Mouse (Mus musculus) brown adipose tissue, adult 24 weeks (tissue): Measurements from ENCODE around the gene Dlst. TPM values are rescaled to one million over a fixed set of nuclear protein-coding genes. Genes with fewer than 3 reads are reported as not detected.
A peak's percentile ranks its signal among the peaks of the same experiment; 100 is the strongest.

ENCODE experiments used
- H3K27ac ChIP-seq: fragments of 200-500 bp; replicated peaks from 2 replicates; pipeline ENCODE4 v1.5.1; 2012; ENCODE audit warnings: low read depth, mild to moderate bottlenecking, low read length
- H3K4me1 ChIP-seq: fragments of 200-500 bp; 2 replicates; pipeline ENCODE4 v1.6.1; 2012; ENCODE audit warnings: low read length, mixed read lengths; ENCODE audit not compliant: control insufficient read depth, insufficient read depth, insufficient read length
- H3K4me3 ChIP-seq: fragments of 200-500 bp; 2 replicates; pipeline ENCODE4 v1.5.1; 2012; ENCODE audit warnings: low read depth, mild to moderate bottlenecking, low read length, moderate library complexity; ENCODE audit not compliant: insufficient read depth
- polyA plus RNA-seq: library from polyadenylated mRNA; stranded (reverse); fragments of >200 nt; gene quantifications from 2 replicates; pipeline ENCODE4 v1.2.4, GENCODE M21; 2012; ENCODE audit not compliant: missing spikeins, insufficient read depth, insufficient read length

The Dlst gene
- polyA plus RNA-seq, result 822 and 856 TPM in 2 replicates

GRCm38 (mm10) chr12:85110698-85111592 lies at the start of gene Dlst, which contains the start of gene Prox2:
Gene Dlst, plus strand, starts transcription at chr12:85110833.
Gene Prox2, minus strand, starts transcription at chr12:85110759.
- peaks cover 14% of the 10 kb centered on the region for H3K4me1 ChIP-seq
- peak within 1 kb of the TSS; percentile 97 for H3K27ac ChIP-seq
- peak within 1 kb of the TSS; percentile 95 for H3K4me3 ChIP-seq

GRCm38 (mm10) chr12:85071043-85071442 lies 39.6 kb upstream of the Dlst start:
- Histone ChIP-seq H3K4me3 (no peak overlapping the region), H3K27ac (no peak overlapping the region), H3K4me1 (no peaks in the 10 kb centered on the region)

GRCm38 (mm10) chr12:85077100-85077499 lies 33.5 kb upstream of the Dlst start:
- H3K4me3 ChIP-seq, result no peak overlapping the region

GRCm38 (mm10) chr12:85084257-85084656 lies 26.4 kb upstream of the Dlst start:
- no peak overlapping the region for H3K4me3 ChIP-seq
- H3K27ac ChIP-seq, result no peak overlapping the region
- H3K4me1 ChIP-seq, result no peaks in the 10 kb centered on the region

More at GRCm38 (mm10) chr12:85077100-85077499, 33.5 kb upstream of the Dlst start:
- no peaks in the 10 kb centered on the region for H3K4me1 ChIP-seq
- H3K27ac ChIP-seq, result no peak overlapping the region

- H3K4me1 ChIP-seq, result no peaks in the 10 kb centered on the region
- H3K27ac ChIP-seq, result no peak overlapping the region
- H3K4me3 ChIP-seq, result no peak overlapping the region
These were observed 25.7 kb upstream of the Dlst start for GRCm38 (mm10) chr12:85084941-85085340.

- H3K4me1 ChIP-seq, result no peaks in the 10 kb centered on the region
- no peak overlapping the region for H3K4me3 ChIP-seq
- H3K27ac ChIP-seq, result no peak overlapping the region
These were observed 22.8 kb upstream of the Dlst start for GRCm38 (mm10) chr12:85087845-85088244.

GRCm38 (mm10) chr12:85091190-85091589 lies 19.4 kb upstream of the Dlst start:
- no peaks in the 10 kb centered on the region for H3K4me1 ChIP-seq
- no peak overlapping the region for H3K4me3 ChIP-seq
- H3K27ac ChIP-seq, result no peak overlapping the region

- H3K4me1 ChIP-seq, result no peaks in the 10 kb centered on the region
- no peak overlapping the region for H3K4me3 ChIP-seq
- no peak overlapping the region for H3K27ac ChIP-seq
These were observed 18.4 kb upstream of the Dlst start for GRCm38 (mm10) chr12:85092214-85092613.

- H3K4me3 ChIP-seq, result no peak overlapping the region
- H3K4me1 ChIP-seq, result no peaks in the 10 kb centered on the region
- no peak overlapping the region for H3K27ac ChIP-seq
These were observed 16.6 kb upstream of the Dlst start for GRCm38 (mm10) chr12:85094010-85094409.

GRCm38 (mm10) chr12:85094706-85095105 lies 15.9 kb upstream of the Dlst start:
- H3K4me1 ChIP-seq, result no peaks in the 10 kb centered on the region
- H3K27ac ChIP-seq, result no peak overlapping the region
- H3K4me3 ChIP-seq, result no peak overlapping the region

GRCm38 (mm10) chr12:85095146-85095545 lies 15.5 kb upstream of the Dlst start:
- H3K4me3 ChIP-seq, result no peak overlapping the region
- H3K4me1 ChIP-seq, result no peaks in the 10 kb centered on the region
- H3K27ac ChIP-seq, result no peak overlapping the region

- peaks cover under 1% of the 10 kb centered on the region; the same call in 1 of the 2 replicates for H3K4me1 ChIP-seq
- H3K27ac ChIP-seq, result no peak overlapping the region
- no peak overlapping the region for H3K4me3 ChIP-seq
These were observed 14.8 kb upstream of the Dlst start for GRCm38 (mm10) chr12:85095859-85096258.

GRCm38 (mm10) chr12:85101001-85101400 lies 9.6 kb upstream of the Dlst start:
- Histone ChIP-seq H3K27ac (no peak overlapping the region), H3K4me1 (peaks cover 10% of the 10 kb centered on the region), H3K4me3 (no peak overlapping the region)

GRCm38 (mm10) chr12:85101521-85102106 lies 9.0 kb upstream of the Dlst start:
- Histone ChIP-seq H3K4me3 (no peak overlapping the region), H3K4me1 (peaks cover 10% of the 10 kb centered on the region), H3K27ac (no peak overlapping the region)

GRCm38 (mm10) chr12:85103096-85103495 lies 7.5 kb upstream of the Dlst start:
- H3K4me1 ChIP-seq, result peaks cover 10% of the 10 kb centered on the region
- no peak overlapping the region for H3K27ac ChIP-seq
- no peak overlapping the region for H3K4me3 ChIP-seq
